Mouse (Mus musculus) embryonic facial prominence, embryonic 11.5 days (tissue): Measurements from ENCODE around the gene Gm20388. TPM values are rescaled to one million over a fixed set of nuclear protein-coding genes. Genes with fewer than 3 reads are reported as not detected.
"Not testable (repeated sequence)": the region's sequence is repeated elsewhere in the genome, so short reads cannot be mapped to it uniquely, and the experiment has no call there.

Source experiments
- ATAC-seq: fragments of 200-750 bp; cut with Nextera tagmentation; replicated peaks from 2 replicates; pipeline ENCODE4 v1.8.0; 2017; ENCODE audit warnings: low read depth; ENCODE audit not compliant: insufficient number of reproducible peaks, low FRiP score, low TSS enrichment
- DNase-seq: peaks from one replicate; pipeline ENCODE4 v3.0.0-alpha.2; 2015; ENCODE audit warnings: low spot score
- H3K27ac ChIP-seq: fragments of 300-500 bp; sonication (generic); replicated peaks from 2 replicates; pipeline ENCODE4 v1.5.1; 2014; ENCODE audit warnings: mild to moderate bottlenecking, low read depth, low read length, control low read depth
- H3K27me3 ChIP-seq: fragments of 300-500 bp; sonication (generic); 2 replicates; pipeline ENCODE4 v1.6.1; 2014; ENCODE audit warnings: mild to moderate bottlenecking, low read length, moderate library complexity, mixed read lengths; ENCODE audit not compliant: control insufficient read depth, insufficient read depth
- H3K36me3 ChIP-seq: fragments of 300-500 bp; sonication (generic); replicated peaks from 2 replicates; pipeline ENCODE4 v1.6.1; 2014; ENCODE audit warnings: low read depth, mild to moderate bottlenecking, low read length, moderate library complexity, mixed read lengths; ENCODE audit not compliant: control insufficient read depth, insufficient read depth
- H3K4me1 ChIP-seq: fragments of 300-500 bp; sonication (generic); 2 replicates; pipeline ENCODE4 v1.6.1; 2014; ENCODE audit warnings: low read length, mixed read lengths; ENCODE audit not compliant: control insufficient read depth, insufficient read depth
- H3K4me2 ChIP-seq: fragments of 300-500 bp; sonication (generic); 2 replicates; pipeline ENCODE4 v1.6.1; 2014; ENCODE audit warnings: low read depth, mild to moderate bottlenecking, control low read depth, low read length, moderate library complexity
- H3K4me3 ChIP-seq: fragments of 300-500 bp; sonication (generic); 2 replicates; pipeline ENCODE4 v1.5.1; 2014; ENCODE audit warnings: low read depth, low read length, control low read depth
- H3K9ac ChIP-seq: fragments of 300-500 bp; sonication (generic); replicated peaks from 2 replicates; pipeline ENCODE4 v1.6.1; 2014; ENCODE audit warnings: mild to moderate bottlenecking, control low read depth, low read length
- H3K9me3 ChIP-seq: fragments of 300-500 bp; sonication (generic); replicated peaks from 2 replicates; pipeline ENCODE4 v1.6.1; 2016; ENCODE audit warnings: mild to moderate bottlenecking, low read length, inconsistent platforms, mixed read lengths; ENCODE audit not compliant: control insufficient read depth
- WGBS: fragments of 180-500 bp; shearing (Covaris S2); extraction: QIAGEN DNeasy Blood & Tissue Kit; methylation state at CpG from one replicate; pipeline ENCODE4 v1.1.7; 2014; 5-methylcytosine and 5-hydroxymethylcytosine counted together
- polyA plus RNA-seq: library from polyadenylated mRNA; unstranded; fragments of >200 nt; fragmentation: Nextera tagmentation; extraction: Ambion mirVana; gene quantifications from 2 replicates; pipeline ENCODE4 v1.2.1, GENCODE M21; 2014

Gene Gm20388
- polyA plus RNA-seq, 1 experiment from 2014 or later: 3.1 TPM

- Histone ChIP-seq H3K36me3 (peaks cover 2% of the 10 kb centered on the region), H3K4me2 (no peak overlapping the region), H3K27ac (no peak overlapping the region), H3K9me3 (no peaks in the 10 kb centered on the region), H3K4me3 (no peak overlapping the region), H3K4me1 (no peaks in the 10 kb centered on the region), H3K27me3 (no peaks in the 10 kb centered on the region), H3K9ac (no peak overlapping the region)
- ATAC-seq: no peak
- peak; percentile 6 for DNase-seq
- 73% methylated on average over 4 of the region's 4 CpGs for WGBS
These were observed 3361.3 kb downstream of the Gm20388 start for GRCm38 (mm10) chr8:123271901-123272300.

- WGBS: 77% methylated on average over 5 of the region's 5 CpGs
- no peaks in the 10 kb centered on the region for H3K4me1 ChIP-seq
- H3K36me3 ChIP-seq: no peaks in the 10 kb centered on the region; the same call in none of the 2 replicates
- H3K27me3 ChIP-seq: no peaks in the 10 kb centered on the region
- H3K4me3 ChIP-seq: no peak overlapping the region
- no peak overlapping the region for H3K9ac ChIP-seq
- ATAC-seq: no peak
- H3K9me3 ChIP-seq: no peaks in the 10 kb centered on the region
- DNase-seq: no peak
- H3K4me2 ChIP-seq: no peak overlapping the region
- H3K27ac ChIP-seq: no peak overlapping the region
These were observed 3363.8 kb downstream of the Gm20388 start for GRCm38 (mm10) chr8:123274447-123274846.

DNA sequence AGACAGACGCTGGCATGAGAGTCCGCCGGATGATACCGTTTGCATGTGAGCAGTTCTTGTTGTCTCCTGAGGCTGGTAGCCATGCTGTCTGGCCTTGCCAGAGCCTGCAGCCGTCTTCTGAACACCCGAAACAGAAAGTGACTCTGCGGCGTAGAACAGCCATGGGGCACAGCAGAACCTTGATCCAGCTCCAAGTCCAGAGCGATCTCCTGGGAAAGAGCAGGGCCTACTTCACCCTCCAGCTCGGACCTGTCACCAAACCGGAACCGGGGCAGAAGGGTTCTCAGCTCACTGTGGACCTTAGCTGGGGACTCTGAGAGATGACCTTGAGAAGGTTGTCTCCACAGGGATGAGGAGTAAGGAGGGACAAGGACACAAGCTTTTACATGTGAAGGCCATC is 3364.5 kb downstream of the Gm20388 start:
- Histone ChIP-seq H3K4me1 (no peaks in the 10 kb centered on the region), H3K4me2 (no peak overlapping the region), H3K9me3 (no peaks in the 10 kb centered on the region), H3K27me3 (no peaks in the 10 kb centered on the region), H3K36me3 (no peaks in the 10 kb centered on the region; the same call in none of the 2 replicates), H3K27ac (no peak overlapping the region), H3K4me3 (no peak overlapping the region), H3K9ac (no peak overlapping the region)
- ATAC-seq (no peak), DNase-seq (no peak)
- 93% methylated on average over 12 of the region's 12 CpGs for WGBS

DNA sequence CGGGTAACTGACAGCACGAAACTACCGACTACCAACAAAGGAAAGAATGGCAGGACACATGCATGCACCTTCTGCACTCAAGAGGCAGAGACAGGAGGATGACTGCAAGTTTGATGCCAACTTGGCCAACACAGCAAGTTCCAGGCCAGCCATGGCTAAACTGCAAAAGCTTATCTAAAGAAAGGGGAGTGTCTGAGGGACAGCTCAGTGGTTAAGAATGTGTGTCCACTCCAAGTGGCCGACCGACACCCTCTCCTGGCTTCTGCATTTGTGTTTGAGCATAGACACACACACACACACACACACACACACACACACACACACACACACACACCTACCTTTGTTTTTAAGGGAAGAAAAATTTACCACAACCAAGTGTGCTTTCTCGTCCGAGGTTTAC is 3367.8 kb downstream of the Gm20388 start:
- H3K27me3 ChIP-seq: no peaks in the 10 kb centered on the region
- H3K27ac ChIP-seq: no peak overlapping the region
- H3K9me3 ChIP-seq: no peaks in the 10 kb centered on the region
- DNase-seq (no peak), ATAC-seq (no peak)
- no peaks in the 10 kb centered on the region for H3K4me1 ChIP-seq
- 83% methylated on average over 7 of the region's 7 CpGs for WGBS
- H3K9ac ChIP-seq: no peak overlapping the region
- no peaks in the 10 kb centered on the region; the same call in none of the 2 replicates for H3K36me3 ChIP-seq
- no peak overlapping the region for H3K4me2 ChIP-seq
- no peak overlapping the region for H3K4me3 ChIP-seq

DNA sequence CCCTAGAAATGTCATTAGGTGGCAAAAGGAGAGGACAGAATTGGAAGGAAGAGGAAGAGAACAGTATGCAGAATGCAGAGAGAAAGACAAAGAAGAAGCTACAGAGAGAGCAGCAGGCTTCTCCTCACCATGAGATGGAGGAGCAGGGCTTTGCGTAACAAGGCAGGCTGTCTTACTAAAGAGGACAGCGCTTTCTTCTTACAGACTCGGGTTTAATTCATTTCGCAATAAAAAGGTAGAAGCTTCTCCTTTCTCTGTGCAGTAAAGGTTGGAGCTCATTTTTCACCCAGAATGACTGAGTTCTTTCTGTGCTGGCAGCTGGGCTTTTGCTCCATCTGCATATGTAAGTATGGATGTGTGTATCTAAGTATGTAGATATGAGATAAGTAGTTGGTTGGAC is 3369.2 kb downstream of the Gm20388 start:
- Histone ChIP-seq H3K27me3 (no peaks in the 10 kb centered on the region), H3K27ac (no peak overlapping the region), H3K9me3 (no peaks in the 10 kb centered on the region), H3K4me2 (no peak overlapping the region), H3K9ac (no peak overlapping the region), H3K4me3 (no peak overlapping the region), H3K4me1 (no peaks in the 10 kb centered on the region), H3K36me3 (no peaks in the 10 kb centered on the region; the same call in 1 of the 2 replicates)
- DNase-seq: no peak
- WGBS: 90% methylated on average over 4 of the region's 4 CpGs
- no peak for ATAC-seq

DNA sequence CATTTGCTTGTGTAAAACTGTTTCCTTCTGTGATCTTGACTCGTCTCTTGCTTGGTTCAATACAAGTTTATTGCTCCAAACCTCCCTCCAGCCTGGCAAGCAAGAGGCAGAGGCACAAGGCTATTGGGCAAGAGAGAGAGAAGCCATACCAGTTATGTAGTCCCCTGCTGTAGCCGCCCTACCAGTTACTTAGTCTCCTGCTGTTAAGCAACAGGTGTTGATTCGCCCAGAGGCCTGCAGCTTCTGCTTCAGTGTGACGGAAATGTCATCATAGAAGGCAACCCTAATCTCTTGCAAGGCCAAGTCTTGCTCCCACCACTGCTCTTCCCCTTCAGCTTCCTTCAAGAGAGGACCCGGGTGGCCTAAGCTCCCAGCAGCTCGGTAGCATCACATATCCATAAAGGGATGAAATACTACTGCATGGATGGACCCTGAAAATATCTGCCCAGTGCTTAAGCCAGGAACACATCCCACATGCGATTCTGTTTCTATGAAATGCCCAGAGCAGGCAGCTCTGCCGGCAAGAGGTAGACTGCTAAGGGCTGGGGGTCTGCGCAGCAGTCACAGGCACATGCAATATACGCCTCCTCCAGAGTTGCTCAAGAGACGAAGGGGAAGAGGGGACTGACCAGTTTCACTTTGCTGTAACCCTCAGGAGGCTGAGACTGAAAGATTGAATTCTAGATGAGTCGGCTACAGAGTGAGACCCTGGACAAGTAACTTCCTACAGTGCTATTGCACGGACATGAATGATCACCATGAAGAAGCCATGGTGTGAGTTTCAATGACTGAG is 3369.9 kb downstream of the Gm20388 start:
- no peaks in the 10 kb centered on the region for H3K27me3 ChIP-seq
- no peak overlapping the region for H3K4me3 ChIP-seq
- no peak for DNase-seq
- H3K4me2 ChIP-seq: no peak overlapping the region
- H3K36me3 ChIP-seq: no peaks in the 10 kb centered on the region; the same call in 1 of the 2 replicates
- no peak for ATAC-seq
- H3K9ac ChIP-seq: no peak overlapping the region
- H3K27ac ChIP-seq: no peak overlapping the region
- no peaks in the 10 kb centered on the region for H3K9me3 ChIP-seq
- 86% methylated on average over 13 of the region's 13 CpGs for WGBS
- no peaks in the 10 kb centered on the region for H3K4me1 ChIP-seq

DNA sequence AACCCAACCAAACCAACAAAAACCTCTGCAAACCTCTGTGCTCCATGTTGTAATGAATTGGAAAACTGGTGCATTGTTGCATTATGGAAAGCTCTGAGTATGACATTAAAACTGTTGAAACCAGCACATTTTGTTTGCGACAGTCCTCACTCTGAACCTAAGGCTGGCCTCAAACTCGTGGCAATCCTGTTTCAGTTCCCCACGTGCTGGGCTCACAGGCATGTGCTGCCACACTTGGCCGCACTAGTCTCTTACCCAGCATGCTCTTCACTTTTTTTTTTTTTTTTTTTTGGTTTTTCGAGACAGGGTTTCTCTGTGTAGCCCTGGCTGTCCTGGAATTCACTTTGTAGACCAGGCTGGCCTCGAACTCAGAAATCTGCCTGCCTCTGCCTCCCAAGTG is 3372.4 kb downstream of the Gm20388 start:
- not testable (repeated sequence) for H3K4me3 ChIP-seq, H3K4me2 ChIP-seq, ATAC-seq, H3K27me3 ChIP-seq, H3K9me3 ChIP-seq, H3K27ac ChIP-seq, H3K9ac ChIP-seq, DNase-seq, H3K4me1 ChIP-seq, H3K36me3 ChIP-seq
- 92% methylated on average over 4 of the region's 6 CpGs for WGBS

- ATAC-seq (no peak), DNase-seq (no peak)
- H3K4me2 ChIP-seq: no peak overlapping the region
- no peak overlapping the region for H3K27ac ChIP-seq
- H3K4me3 ChIP-seq: no peak overlapping the region
- H3K9me3 ChIP-seq: no peaks in the 10 kb centered on the region
- H3K27me3 ChIP-seq: no peaks in the 10 kb centered on the region
- H3K4me1 ChIP-seq: no peaks in the 10 kb centered on the region
- 90% methylated on average over 7 of the region's 7 CpGs for WGBS
- no peak overlapping the region for H3K9ac ChIP-seq
- no peaks in the 10 kb centered on the region; the same call in none of the 2 replicates for H3K36me3 ChIP-seq
These were observed 3373.3 kb downstream of the Gm20388 start for GRCm38 (mm10) chr8:123283991-123284390.
